Mouse (Mus musculus): ENCODE results near the gene Iqschfp. TPM values are rescaled to one million over a fixed set of nuclear protein-coding genes. Genes with fewer than 3 reads are reported as not detected.

The Iqschfp gene
- polyA plus RNA-seq, 1 experiment, result not detected

- Histone ChIP-seq H3K36me3 (ENCODE audit: control insufficient read depth, insufficient read depth) (no peaks in the 10 kb centered on the region), H3K79me2 (ENCODE audit: control insufficient read depth, insufficient read depth) (no peaks in the 10 kb centered on the region), H3K79me3 (ENCODE audit: low read depth) (no peaks in the 10 kb centered on the region), H3ac (ENCODE audit: control insufficient read depth, insufficient read length, low read depth) (no peak overlapping the region), H3K27me3 (ENCODE audit: control insufficient read depth, insufficient read depth, insufficient read length) (no peaks in the 10 kb centered on the region), H3K4me3 (ENCODE audit: insufficient read depth, poor library complexity, severe bottlenecking) (no peak overlapping the region)
- no peak for TF ChIP-seq MYOD1 (IDR thresholded peaks at IDR 0.05; ENCODE audit: control insufficient read depth, insufficient read length, low read depth)
- no peak for TF ChIP-seq CEBPB (IDR thresholded peaks at IDR 0.05; ENCODE audit: low read depth)
- TF ChIP-seq MYOG (IDR thresholded peaks at IDR 0.05; ENCODE audit: control insufficient read depth, extremely low read depth, insufficient read length), result no peak
- TF ChIP-seq MAX (IDR thresholded peaks at IDR 0.05), result no peak
- TF ChIP-seq CTCF (IDR thresholded peaks at IDR 0.05; ENCODE audit: control insufficient read depth, insufficient read depth, insufficient read length), result no peak
- TF ChIP-seq USF1 (IDR thresholded peaks at IDR 0.05; ENCODE audit: low read depth), result no peak
- no peak for TF ChIP-seq FOSL1 (IDR thresholded peaks at IDR 0.05; ENCODE audit: insufficient read depth, low read length, poor library complexity, severe bottlenecking)
Observed at GRCm38 (mm10) chr3:68388023-68388422, 496.0 kb downstream of the Iqschfp start.

- Histone ChIP-seq H3K79me3 (ENCODE audit: low read depth) (no peaks in the 10 kb centered on the region), H3K27me3 (ENCODE audit: control insufficient read depth, insufficient read depth, insufficient read length) (no peaks in the 10 kb centered on the region), H3K36me3 (ENCODE audit: control insufficient read depth, insufficient read depth) (no peaks in the 10 kb centered on the region), H3K79me2 (ENCODE audit: control insufficient read depth, insufficient read depth) (no peaks in the 10 kb centered on the region), H3K4me3 (ENCODE audit: insufficient read depth, poor library complexity, severe bottlenecking) (no peak overlapping the region), H3ac (ENCODE audit: control insufficient read depth, insufficient read length, low read depth) (no peak overlapping the region)
- no peak for TF ChIP-seq MAX (IDR thresholded peaks at IDR 0.05)
- no peak for TF ChIP-seq CTCF (IDR thresholded peaks at IDR 0.05; ENCODE audit: control insufficient read depth, insufficient read depth, insufficient read length)
- no peak for TF ChIP-seq CEBPB (IDR thresholded peaks at IDR 0.05; ENCODE audit: low read depth)
- no peak for TF ChIP-seq FOSL1 (IDR thresholded peaks at IDR 0.05; ENCODE audit: insufficient read depth, low read length, poor library complexity, severe bottlenecking)
- no peak for TF ChIP-seq USF1 (IDR thresholded peaks at IDR 0.05; ENCODE audit: low read depth)
- TF ChIP-seq MYOG (IDR thresholded peaks at IDR 0.05; ENCODE audit: control insufficient read depth, extremely low read depth, insufficient read length), result no peak
- no peak for TF ChIP-seq MYOD1 (IDR thresholded peaks at IDR 0.05; ENCODE audit: control insufficient read depth, insufficient read length, low read depth)
Observed at GRCm38 (mm10) chr3:68393578-68393977, 501.5 kb downstream of the Iqschfp start.

- Histone ChIP-seq H3ac (ENCODE audit: control insufficient read depth, insufficient read length, low read depth) (no peak overlapping the region), H3K79me2 (ENCODE audit: control insufficient read depth, insufficient read depth) (no peaks in the 10 kb centered on the region), H3K27me3 (ENCODE audit: control insufficient read depth, insufficient read depth, insufficient read length) (no peaks in the 10 kb centered on the region), H3K79me3 (ENCODE audit: low read depth) (no peaks in the 10 kb centered on the region), H3K4me3 (ENCODE audit: insufficient read depth, poor library complexity, severe bottlenecking) (no peak overlapping the region), H3K36me3 (ENCODE audit: control insufficient read depth, insufficient read depth) (no peaks in the 10 kb centered on the region)
- TF ChIP-seq MYOG (IDR thresholded peaks at IDR 0.05; ENCODE audit: control insufficient read depth, extremely low read depth, insufficient read length), result no peak
- TF ChIP-seq CEBPB (IDR thresholded peaks at IDR 0.05; ENCODE audit: low read depth), result no peak
- TF ChIP-seq MYOD1 (IDR thresholded peaks at IDR 0.05; ENCODE audit: control insufficient read depth, insufficient read length, low read depth), result no peak
- TF ChIP-seq USF1 (IDR thresholded peaks at IDR 0.05; ENCODE audit: low read depth), result no peak
- no peak for TF ChIP-seq MAX (IDR thresholded peaks at IDR 0.05)
- no peak for TF ChIP-seq CTCF (IDR thresholded peaks at IDR 0.05; ENCODE audit: control insufficient read depth, insufficient read depth, insufficient read length)
- TF ChIP-seq FOSL1 (IDR thresholded peaks at IDR 0.05; ENCODE audit: insufficient read depth, low read length, poor library complexity, severe bottlenecking), result no peak
Observed at GRCm38 (mm10) chr3:68398691-68399090, 506.7 kb downstream of the Iqschfp start.

GRCm38 (mm10) chr3:68400121-68400520 is 508.1 kb downstream of the Iqschfp start:
- Histone ChIP-seq H3K79me2 (ENCODE audit: control insufficient read depth, insufficient read depth) (no peaks in the 10 kb centered on the region), H3ac (ENCODE audit: control insufficient read depth, insufficient read length, low read depth) (no peak overlapping the region), H3K36me3 (ENCODE audit: control insufficient read depth, insufficient read depth) (no peaks in the 10 kb centered on the region), H3K27me3 (ENCODE audit: control insufficient read depth, insufficient read depth, insufficient read length) (no peaks in the 10 kb centered on the region), H3K4me3 (ENCODE audit: insufficient read depth, poor library complexity, severe bottlenecking) (no peak overlapping the region), H3K79me3 (ENCODE audit: low read depth) (no peaks in the 10 kb centered on the region)
- no peak for TF ChIP-seq FOSL1 (IDR thresholded peaks at IDR 0.05; ENCODE audit: insufficient read depth, low read length, poor library complexity, severe bottlenecking)
- TF ChIP-seq USF1 (IDR thresholded peaks at IDR 0.05; ENCODE audit: low read depth), result no peak
- no peak for TF ChIP-seq CTCF (IDR thresholded peaks at IDR 0.05; ENCODE audit: control insufficient read depth, insufficient read depth, insufficient read length)
- TF ChIP-seq MYOG (IDR thresholded peaks at IDR 0.05; ENCODE audit: control insufficient read depth, extremely low read depth, insufficient read length), result no peak
- TF ChIP-seq MAX (IDR thresholded peaks at IDR 0.05), result no peak
- no peak for TF ChIP-seq CEBPB (IDR thresholded peaks at IDR 0.05; ENCODE audit: low read depth)
- TF ChIP-seq MYOD1 (IDR thresholded peaks at IDR 0.05; ENCODE audit: control insufficient read depth, insufficient read length, low read depth), result no peak

- no peaks in the 10 kb centered on the region for H3K36me3 ChIP-seq (ENCODE audit: control insufficient read depth, insufficient read depth)
- H3K27me3 ChIP-seq (ENCODE audit: control insufficient read depth, insufficient read depth, insufficient read length), result no peaks in the 10 kb centered on the region
- no peak overlapping the region for H3ac ChIP-seq (ENCODE audit: control insufficient read depth, insufficient read length, low read depth)
- no peaks in the 10 kb centered on the region for H3K79me3 ChIP-seq (ENCODE audit: low read depth)
- no peak overlapping the region for H3K4me3 ChIP-seq (ENCODE audit: insufficient read depth, poor library complexity, severe bottlenecking)
- no peaks in the 10 kb centered on the region for H3K79me2 ChIP-seq (ENCODE audit: control insufficient read depth, insufficient read depth)
- TF ChIP-seq MAX (IDR thresholded peaks at IDR 0.05) (no peak), FOSL1 (IDR thresholded peaks at IDR 0.05; ENCODE audit: insufficient read depth, low read length, poor library complexity, severe bottlenecking) (no peak), USF1 (IDR thresholded peaks at IDR 0.05; ENCODE audit: low read depth) (no peak), MYOG (IDR thresholded peaks at IDR 0.05; ENCODE audit: control insufficient read depth, extremely low read depth, insufficient read length) (no peak)
Observed at GRCm38 (mm10) chr3:68403343-68403742, 511.3 kb downstream of the Iqschfp start.

GRCm38 (mm10) chr3:68403783-68404217 is 511.8 kb downstream of the Iqschfp start:
- H3K79me3 ChIP-seq (ENCODE audit: low read depth), result no peaks in the 10 kb centered on the region
- TF ChIP-seq FOSL1 (IDR thresholded peaks at IDR 0.05; ENCODE audit: insufficient read depth, low read length, poor library complexity, severe bottlenecking), result no peak
- TF ChIP-seq CEBPB (IDR thresholded peaks at IDR 0.05; ENCODE audit: low read depth), result no peak
- no peak for TF ChIP-seq MAX (IDR thresholded peaks at IDR 0.05)
- TF ChIP-seq CTCF (IDR thresholded peaks at IDR 0.05; ENCODE audit: control insufficient read depth, insufficient read depth, insufficient read length), result no peak
- no peak for TF ChIP-seq MYOG (IDR thresholded peaks at IDR 0.05; ENCODE audit: control insufficient read depth, extremely low read depth, insufficient read length)
- TF ChIP-seq USF1 (IDR thresholded peaks at IDR 0.05; ENCODE audit: low read depth), result no peak
- no peak for TF ChIP-seq MYOD1 (IDR thresholded peaks at IDR 0.05; ENCODE audit: control insufficient read depth, insufficient read length, low read depth)
- no peaks in the 10 kb centered on the region for H3K36me3 ChIP-seq (ENCODE audit: control insufficient read depth, insufficient read depth)
- no peaks in the 10 kb centered on the region for H3K79me2 ChIP-seq (ENCODE audit: control insufficient read depth, insufficient read depth)
- H3ac ChIP-seq (ENCODE audit: control insufficient read depth, insufficient read length, low read depth), result no peak overlapping the region
- H3K4me3 ChIP-seq (ENCODE audit: insufficient read depth, poor library complexity, severe bottlenecking), result no peak overlapping the region
- no peaks in the 10 kb centered on the region for H3K27me3 ChIP-seq (ENCODE audit: control insufficient read depth, insufficient read depth, insufficient read length)

Measured in C2C12 (cell line).